Comparison of ENCODE assay signal across 11 mouse cellular contexts in the genomic region with DNA sequence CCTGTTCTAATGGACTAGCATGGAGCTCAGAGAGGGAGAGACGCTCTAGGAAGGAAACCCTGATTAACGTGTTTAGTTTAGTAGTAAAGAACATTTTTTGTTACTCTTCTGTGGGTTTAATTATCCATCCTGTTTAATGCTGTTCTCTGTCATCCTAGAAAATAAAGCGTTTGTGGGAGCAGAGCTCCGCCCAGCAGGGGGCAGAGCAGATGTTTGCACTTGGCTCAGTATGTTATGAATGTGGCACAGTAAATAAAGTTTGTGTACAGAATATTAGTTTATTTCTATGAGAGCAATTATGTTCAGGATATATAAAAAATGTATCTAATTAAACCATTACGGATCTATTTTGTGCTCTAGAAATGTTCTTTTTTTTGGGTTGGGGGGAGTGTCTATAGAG. TPM values are rescaled to one million over a fixed set of nuclear protein-coding genes. Genes with fewer than 3 reads are reported as not detected.
A peak's percentile ranks its signal among the peaks of the same experiment; 100 is the strongest.
DNase-seq lines count a peak whose midpoint lies in the region; ATAC-seq and TF ChIP-seq lines count a peak whose summit lies in the region.
"Had no signal": no experiment of that assay in that cellular context is flagged by ENCODE, and none has a peak within 500 bp of the region (broad histone marks: within the 10 kb centered on the region; RNA-seq: fewer than 3 reads in every experiment).

No protein-coding gene starts in this region.

- 75% methylated on average over 5 of the region's 5 CpGs for WGBS in kidney, postnatal 0 days

- TF ChIP-seq CTCF in kidney, postnatal 0 days (IDR thresholded peaks at IDR 0.05; ENCODE audit: low read depth) = peak; percentile 67

- no peaks in the 10 kb centered on the region for H3K9me3 ChIP-seq in kidney, postnatal 0 days (replicated peaks; ENCODE audit: low read length)
- H3K9me3 ChIP-seq: neural tube, embryonic 12.5 days had no signal

- DNase-seq in kidney, postnatal 0 days (ENCODE audit: low spot score) = peak; percentile 6
- no peak for DNase-seq in kidney, adult 8-10 months
- peak; percentile 7 for DNase-seq in urinary bladder, postnatal 14 days (ENCODE audit: low spot score)
- DNase-seq in urinary bladder, postnatal 36 days (ENCODE audit: low spot score in 2 of 2) = no peak
- DNase-seq in natural killer cell, adult 2 months (ENCODE audit: low spot score in 2 of 2) = no peak
- DNase-seq in heart, postnatal 14 days = no peak
- DNase-seq: cerebellum, adult 11-12 months had no signal

- no peaks in the 10 kb centered on the region for H3K4me1 ChIP-seq in kidney, postnatal 0 days (replicated peaks; ENCODE audit: insufficient read depth, low read length)
- H3K4me1 ChIP-seq: neural tube, embryonic 12.5 days had no signal

- no peak overlapping the region for H3K4me3 ChIP-seq in kidney, postnatal 0 days (replicated peaks; ENCODE audit: low read depth, low read length)
- H3K4me3 ChIP-seq: neural tube, embryonic 12.5 days had no signal

- no peaks in the 10 kb centered on the region for H3K27me3 ChIP-seq in kidney, postnatal 0 days (ENCODE audit: insufficient read depth, low read length)
- H3K27me3 ChIP-seq: neural tube, embryonic 12.5 days had no signal

- H3K27ac ChIP-seq in kidney, postnatal 0 days = no peak overlapping the region
- H3K27ac ChIP-seq: neural tube, embryonic 12.5 days had no signal

- intact Hi-C loops in heart, postnatal 14 days (cut with DNase I) = no loop called here

- ATAC-seq in kidney, postnatal 0 days (replicated peaks; ENCODE audit: low FRiP score, low read depth) = no peak
- ATAC-seq in granulocyte monocyte progenitor cell, adult 5-6 weeks (replicated peaks; ENCODE audit: poor library complexity, severe bottlenecking) = peak; percentile 50
- ATAC-seq: hindbrain, embryonic 16.5 days had no signal

- no peak overlapping the region for H3K9ac ChIP-seq in kidney, postnatal 0 days (ENCODE audit: low read depth, low read length)
- H3K9ac ChIP-seq: neural tube, embryonic 12.5 days had no signal

- H3K36me3 ChIP-seq in kidney, postnatal 0 days (ENCODE audit: insufficient read depth, low read length) = peaks cover 6% of the 10 kb centered on the region; the same call in 1 of the 2 replicates

- H3K4me2 ChIP-seq in kidney, postnatal 0 days (ENCODE audit: low read length) = no peak overlapping the region
- H3K4me2 ChIP-seq: neural tube, embryonic 12.5 days had no signal

RNA-seq across cellular contexts. Expression of a gene that starts 48.6 kb away (rescaled TPM):
- 61.0 and 61.3 TPM in 2 replicates for polyA plus RNA-seq in kidney, postnatal 0 days (2015; fragmentation: Nextera tagmentation; extraction: Ambion mirVana)
- total RNA-seq in granulocyte monocyte progenitor cell, adult 5-6 weeks (2014; fragmentation: Nextera tagmentation) = 22.3 and 23.1 TPM in 2 replicates
- 17.3 and 17.7 TPM in 2 replicates for total RNA-seq in granulocyte monocyte progenitor cell, adult 5-6 weeks (2017)
- total RNA-seq in heart, postnatal 14 days (2021) = 10 to 100 TPM; 16.0 to 16.9 TPM

RNA-seq across cellular contexts. Expression of a gene that starts 49.1 kb away (rescaled TPM):
- 2.9 and 3.0 TPM in 2 replicates for polyA plus RNA-seq in kidney, postnatal 0 days (2015; fragmentation: Nextera tagmentation; extraction: Ambion mirVana)
- total RNA-seq in granulocyte monocyte progenitor cell, adult 5-6 weeks (2014; fragmentation: Nextera tagmentation) = not detected in 2 replicates
- total RNA-seq in granulocyte monocyte progenitor cell, adult 5-6 weeks (2017) = not detected in 2 replicates
- total RNA-seq in heart, postnatal 14 days (2021) = under 1 TPM in 1 of 2 experiments, not detected in 1; 0.27 TPM
- polyA plus RNA-seq: gonadal fat pad, adult 2 months had no signal

Comparison
In these comparisons a context has a peak if more than half of its experiments do, and no peak if none do; other contexts are left out.
1. DNase-seq: peak in kidney, postnatal 0 days (single experiment) and urinary bladder, postnatal 14 days (single experiment); none in kidney, adult 8-10 months (0 of 2), urinary bladder, postnatal 36 days (0 of 2), natural killer cell, adult 2 months (0 of 2) and heart, postnatal 14 days (0 of 2).